Mouse (Mus musculus) CD8-positive naive resting alpha-beta T cell, adult 2 months (primary cell): ENCODE results near the gene Cdk19.
"Not testable (repeated sequence)": the region's sequence is repeated elsewhere in the genome, so short reads cannot be mapped to it uniquely, and the experiment has no call there.

Experiments used
- DNase-seq, 2 experiments: peaks; one replicate each; pipeline ENCODE4 v3.0.0; 2022; ENCODE audit warnings: low read depth in 2 of 2, low spot score in 2 of 2

Cdk19 gene

GRCm38 (mm10) chr10:40477426-40478075 is 138.2 kb downstream of the Cdk19 start:
- DNase-seq: no peak

GRCm38 (mm10) chr10:40478626-40479025 is 139.3 kb downstream of the Cdk19 start:
- no peak for DNase-seq

- no peak for DNase-seq
Observed at GRCm38 (mm10) chr10:40479216-40479615, 139.9 kb downstream of the Cdk19 start.

GRCm38 (mm10) chr10:40479621-40480193 is 140.3 kb downstream of the Cdk19 start:
- no peak for DNase-seq

- no peak for DNase-seq
Observed at GRCm38 (mm10) chr10:40481534-40481933, 142.2 kb downstream of the Cdk19 start.

GRCm38 (mm10) chr10:40482285-40482684 is 142.9 kb downstream of the Cdk19 start:
- DNase-seq: no peak

GRCm38 (mm10) chr10:40489086-40489796 is 149.9 kb downstream of the Cdk19 start:
- no peak for DNase-seq

GRCm38 (mm10) chr10:40491131-40491530 is 151.8 kb downstream of the Cdk19 start:
- DNase-seq: no peak

GRCm38 (mm10) chr10:40491748-40492147 is 152.4 kb downstream of the Cdk19 start:
- no peak for DNase-seq

GRCm38 (mm10) chr10:40494181-40495162 is 155.1 kb downstream of the Cdk19 start:
- DNase-seq: no peak

GRCm38 (mm10) chr10:40497301-40498041 is 158.1 kb downstream of the Cdk19 start:
- DNase-seq: no peak

GRCm38 (mm10) chr10:40498426-40498825 is 159.1 kb downstream of the Cdk19 start:
- no peak for DNase-seq

GRCm38 (mm10) chr10:40499314-40500252 is 160.2 kb downstream of the Cdk19 start:
- DNase-seq: no peak

- no peak for DNase-seq
Observed at GRCm38 (mm10) chr10:40500723-40501245, 161.4 kb downstream of the Cdk19 start.

GRCm38 (mm10) chr10:40502734-40503133 is 163.4 kb downstream of the Cdk19 start:
- no peak for DNase-seq

- no peak for DNase-seq
Observed at GRCm38 (mm10) chr10:40510356-40510755, 171.0 kb downstream of the Cdk19 start.

GRCm38 (mm10) chr10:40511221-40511677 is 171.9 kb downstream of the Cdk19 start:
- no peak for DNase-seq

GRCm38 (mm10) chr10:40512185-40512584 is 172.8 kb downstream of the Cdk19 start:
- no peak for DNase-seq

GRCm38 (mm10) chr10:40512996-40513395 is 173.6 kb downstream of the Cdk19 start:
- DNase-seq: not testable (repeated sequence)
